Mouse (Mus musculus): ENCODE data around the gene Ypel5.

Gene Ypel5

GRCm38 (mm10) chr17:72836158-72837115 lies at the start of gene Ypel5:
Gene Ypel5, plus strand, starts transcription at chr17:72836453.
- in situ Hi-C loops (cut with MboI; ENCODE audit: low sequenced_read_pairs) = no loop called here

- in situ Hi-C loops (cut with MboI; ENCODE audit: low sequenced_read_pairs) = loop anchor here (10.0 kb wide), 1 partner anchor 183 kb away; the partner anchor contains the start of gene Alk
These were observed 48.3 kb upstream of the Ypel5 start for GRCm38 (mm10) chr17:72787886-72788436.

DNA sequence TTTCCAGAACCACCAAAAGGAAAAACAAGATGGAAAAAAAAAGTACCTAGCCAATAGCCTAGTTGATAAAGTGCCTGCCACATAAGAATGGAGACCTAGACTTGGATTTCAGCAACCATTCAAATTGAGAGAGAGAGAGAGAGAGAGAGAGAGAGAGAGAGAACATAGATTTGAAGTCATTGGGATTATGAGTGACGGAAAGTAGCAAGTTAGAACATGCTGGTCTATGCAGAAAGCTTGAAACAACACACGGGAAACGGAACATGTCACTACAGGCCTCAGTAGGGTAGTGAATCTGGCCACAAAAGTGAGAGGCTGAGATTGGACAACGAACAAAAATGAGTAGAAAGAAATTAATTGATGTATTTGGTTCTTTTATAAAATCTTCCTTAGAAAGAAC lies 43.0 kb upstream of the Ypel5 start:
- in situ Hi-C loops (cut with MboI; ENCODE audit: low sequenced_read_pairs) = no loop called here

DNA sequence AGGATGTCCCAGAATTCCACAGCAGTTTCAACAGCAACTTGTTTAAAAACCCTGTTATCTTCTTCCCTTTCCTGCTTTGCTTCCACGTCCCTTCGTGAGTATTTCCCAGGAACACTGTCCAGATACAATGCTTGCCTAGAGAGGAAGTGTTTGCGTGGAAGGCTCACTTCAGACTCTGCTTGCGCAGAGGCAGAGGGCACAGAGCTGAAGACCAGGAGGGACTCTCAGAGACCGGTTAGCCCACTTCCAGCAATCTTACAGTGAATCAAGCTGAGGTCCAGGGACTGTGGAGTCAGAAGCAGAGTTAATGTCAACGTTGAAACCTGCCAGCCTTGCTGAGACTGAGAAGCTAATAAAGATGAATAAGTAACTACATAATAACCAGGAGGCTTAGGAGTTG lies 41.6 kb upstream of the Ypel5 start:
- in situ Hi-C loops (cut with MboI; ENCODE audit: low sequenced_read_pairs) = no loop called here

GRCm38 (mm10) chr17:72795392-72796047 lies 40.7 kb upstream of the Ypel5 start:
- in situ Hi-C loops (cut with MboI; ENCODE audit: low sequenced_read_pairs) = no loop called here

GRCm38 (mm10) chr17:72796506-72796905 lies 39.7 kb upstream of the Ypel5 start:
- in situ Hi-C loops (cut with MboI; ENCODE audit: low sequenced_read_pairs) = no loop called here

DNA sequence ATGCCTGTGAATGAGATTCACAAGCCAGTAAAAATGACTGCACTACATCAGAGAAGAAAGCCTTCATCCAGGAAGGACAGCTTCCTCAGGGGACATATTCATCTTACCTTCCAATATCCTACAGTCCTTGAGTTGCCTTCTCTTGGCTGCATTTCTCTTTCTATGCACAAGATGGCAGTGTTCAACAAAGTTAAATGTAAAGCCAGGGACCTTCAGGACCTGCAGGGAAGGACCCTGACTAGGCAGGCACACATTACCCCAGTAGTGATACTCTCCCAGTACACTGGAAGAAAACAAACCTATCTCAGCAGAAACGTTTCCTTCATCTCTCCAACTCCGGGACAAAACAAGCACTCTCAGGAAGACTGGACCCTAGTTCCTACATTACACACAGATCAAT lies 38.4 kb upstream of the Ypel5 start:
- in situ Hi-C loops (cut with MboI; ENCODE audit: low sequenced_read_pairs) = no loop called here

GRCm38 (mm10) chr17:72809942-72810654 lies 26.2 kb upstream of the Ypel5 start:
- in situ Hi-C loops (cut with MboI; ENCODE audit: low sequenced_read_pairs) = no loop called here

DNA sequence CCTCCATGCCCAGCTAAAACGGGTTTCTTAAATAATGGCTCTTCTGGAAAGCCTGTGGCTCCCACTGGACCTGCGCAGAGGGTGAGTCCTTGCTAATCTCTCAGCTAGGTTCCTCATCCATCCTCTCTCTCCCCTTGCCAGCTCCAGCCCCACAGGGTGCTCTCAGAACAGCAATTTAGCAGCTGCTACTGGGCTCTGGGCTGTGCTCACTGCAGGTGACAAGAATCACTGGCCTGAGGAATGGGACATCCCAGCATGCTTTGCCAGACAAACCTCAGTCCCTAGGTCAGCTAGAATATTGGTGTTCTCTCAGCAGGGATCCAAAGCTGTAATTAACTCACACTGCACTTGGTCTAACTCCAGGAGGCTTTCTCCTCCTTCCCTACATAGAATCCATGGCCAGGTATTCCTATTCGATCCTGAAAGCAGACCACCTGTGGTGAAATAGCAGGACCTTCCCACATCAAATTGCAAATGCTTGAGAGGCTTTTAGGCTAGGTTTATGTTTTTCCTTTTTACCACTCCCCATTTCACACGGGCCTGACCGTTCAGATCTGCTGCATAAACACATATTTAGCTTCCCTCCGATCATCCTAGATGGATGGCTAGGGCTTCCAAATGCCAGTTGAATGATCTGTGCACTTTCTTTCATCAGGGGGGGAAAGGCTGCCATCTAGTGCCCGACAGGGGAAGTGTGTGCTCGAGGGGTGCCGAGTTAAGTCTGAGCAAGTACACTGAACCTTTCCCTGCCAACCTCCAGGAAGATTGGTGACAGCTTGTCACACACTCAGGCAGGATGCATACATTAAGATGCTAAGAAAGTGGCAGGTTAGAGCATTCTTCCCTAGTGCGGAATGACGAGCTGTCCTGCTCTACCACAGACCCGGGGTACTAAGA lies 22.6 kb upstream of the Ypel5 start:
- in situ Hi-C loops (cut with MboI; ENCODE audit: low sequenced_read_pairs) = no loop called here

DNA sequence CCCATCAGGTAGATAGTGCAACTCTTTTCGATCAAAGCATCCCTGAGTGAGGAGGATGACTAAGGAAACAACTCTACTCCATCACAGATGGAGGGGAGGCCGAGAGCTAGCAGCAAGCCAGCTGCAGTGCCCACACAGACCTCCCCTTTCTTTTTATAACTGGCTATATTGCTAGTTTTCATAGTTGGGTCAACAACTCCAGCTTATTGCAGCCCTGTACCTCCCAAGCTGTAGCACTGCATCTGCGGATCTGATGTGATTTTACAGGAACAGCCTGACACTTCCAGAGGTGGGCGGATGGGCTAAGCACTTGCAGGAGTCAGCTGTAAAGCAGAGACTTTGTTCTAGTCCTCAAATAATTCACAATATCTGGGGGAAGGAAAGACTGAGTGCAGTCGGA lies 18.7 kb upstream of the Ypel5 start:
- in situ Hi-C loops (cut with MboI; ENCODE audit: low sequenced_read_pairs) = no loop called here

- in situ Hi-C loops (cut with MboI; ENCODE audit: low sequenced_read_pairs) = no loop called here
These were observed 16.5 kb upstream of the Ypel5 start for GRCm38 (mm10) chr17:72819714-72820113.

DNA sequence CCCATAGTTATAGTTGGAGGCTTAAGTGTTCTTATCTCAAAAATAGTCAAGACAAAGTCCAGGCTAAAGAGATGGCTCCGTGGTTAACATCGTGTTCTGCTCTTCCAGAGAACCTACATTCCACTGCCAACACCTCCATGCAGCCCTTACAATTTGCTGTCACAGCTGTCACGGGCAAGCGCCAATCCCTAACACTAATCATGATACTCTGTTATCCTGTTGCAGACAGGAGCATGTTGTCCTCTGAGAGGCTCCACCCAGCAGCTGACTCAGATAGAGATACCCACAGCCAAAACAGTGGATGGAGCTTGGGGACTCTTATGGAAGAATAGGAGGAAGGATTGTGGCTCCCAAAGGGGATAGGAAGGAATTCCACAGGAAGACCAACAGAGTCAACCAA lies 15.8 kb upstream of the Ypel5 start:
- in situ Hi-C loops (cut with MboI; ENCODE audit: low sequenced_read_pairs) = no loop called here

GRCm38 (mm10) chr17:72821923-72822322 lies 14.3 kb upstream of the Ypel5 start:
- in situ Hi-C loops (cut with MboI; ENCODE audit: low sequenced_read_pairs) = no loop called here

DNA sequence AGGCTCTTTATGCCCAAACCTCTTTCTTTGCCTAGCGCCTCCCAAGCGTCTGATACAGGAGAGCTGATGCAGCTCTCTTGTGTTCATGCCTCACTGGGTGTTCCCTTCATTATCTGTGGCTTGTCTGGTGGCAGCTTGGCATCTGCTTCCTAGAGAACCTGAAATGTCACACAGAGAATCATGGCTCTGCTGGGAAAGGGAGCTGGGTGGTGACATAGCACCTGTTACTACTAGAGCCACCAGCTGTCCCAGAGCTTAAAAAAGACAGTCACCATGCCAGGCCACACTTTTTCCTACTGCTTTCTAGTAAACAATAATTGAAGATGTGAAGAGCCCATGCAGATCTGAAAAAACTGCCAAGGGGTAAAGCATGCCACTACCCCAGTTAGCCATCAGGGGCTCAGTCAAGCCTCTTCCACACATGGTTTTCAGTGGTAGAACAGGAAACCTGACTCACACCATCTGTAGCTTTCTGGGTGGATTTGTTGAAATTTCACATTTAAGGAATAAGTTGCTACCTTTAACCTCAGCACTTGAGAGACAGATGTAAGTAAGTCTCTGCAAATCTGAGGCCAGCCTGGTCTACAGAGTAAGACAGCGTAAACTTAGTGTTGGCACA lies 9.2 kb upstream of the Ypel5 start:
- in situ Hi-C loops (cut with MboI; ENCODE audit: low sequenced_read_pairs) = no loop called here

DNA sequence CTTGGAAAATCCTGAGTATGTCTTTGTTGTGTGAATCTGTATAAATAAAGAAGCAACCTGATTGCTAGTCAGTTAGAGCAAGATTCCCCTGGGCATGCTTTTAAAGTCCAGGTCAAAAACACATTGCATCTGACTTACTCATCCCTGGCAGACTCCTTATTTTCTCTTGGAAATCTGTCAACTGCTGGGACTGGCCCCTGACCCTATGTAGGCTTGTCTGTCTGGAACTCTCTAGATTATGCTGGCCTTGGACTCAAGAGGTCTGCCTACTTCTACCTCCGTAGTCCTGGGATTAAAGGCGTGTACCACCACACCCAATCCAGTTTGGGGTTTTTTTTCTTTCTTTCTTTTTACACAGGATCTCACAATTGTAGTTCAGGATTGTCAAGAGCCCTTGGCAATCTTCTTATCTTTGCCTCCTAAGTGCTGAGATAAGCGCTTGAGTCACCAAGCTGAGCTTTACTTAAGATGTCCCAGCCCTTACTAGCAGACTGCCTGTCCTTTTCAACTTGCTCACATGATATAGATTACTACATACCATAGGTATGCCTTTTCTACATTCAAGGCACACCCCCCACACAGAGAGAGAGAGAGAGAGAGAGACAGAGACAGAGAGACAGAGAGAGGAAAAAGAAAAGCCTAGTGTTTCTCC lies 8.1 kb upstream of the Ypel5 start:
- in situ Hi-C loops (cut with MboI; ENCODE audit: low sequenced_read_pairs) = no loop called here

GRCm38 (mm10) chr17:72828687-72829086 lies 7.6 kb upstream of the Ypel5 start:
- in situ Hi-C loops (cut with MboI; ENCODE audit: low sequenced_read_pairs) = no loop called here

DNA sequence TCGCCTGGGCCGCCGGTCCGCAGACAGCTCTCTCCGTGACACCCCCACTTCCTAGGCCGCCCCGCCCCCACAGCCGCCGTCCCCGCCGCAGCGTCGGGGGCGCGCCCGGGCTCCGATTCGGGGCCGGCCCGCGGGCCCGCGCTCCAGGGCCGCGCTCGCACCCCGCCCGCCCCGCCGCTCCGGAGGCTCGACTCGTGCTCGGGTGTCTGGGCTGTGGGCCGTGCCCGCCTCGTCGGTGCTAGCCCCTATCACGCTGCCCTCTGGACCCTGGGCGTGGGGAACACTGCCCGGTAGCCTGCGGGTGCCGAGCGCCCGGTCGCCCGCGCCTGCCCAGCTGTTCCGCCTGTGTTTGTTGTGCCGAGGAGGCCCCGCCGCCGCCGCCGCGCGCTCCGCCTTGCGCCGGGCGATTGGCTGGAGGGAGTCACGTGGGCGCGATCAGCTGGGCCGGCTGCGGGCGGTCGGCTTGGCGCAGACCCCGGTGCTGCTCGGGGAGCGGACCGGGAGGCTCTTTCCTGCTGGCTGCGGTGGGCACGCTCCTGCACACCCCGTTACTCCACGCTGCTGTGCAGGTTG lies 973 bp downstream of the Ypel5 start:
- in situ Hi-C loops (cut with MboI; ENCODE audit: low sequenced_read_pairs) = no loop called here

GRCm38 (mm10) chr17:72837824-72838474 lies 1.7 kb downstream of the Ypel5 start:
- in situ Hi-C loops (cut with MboI; ENCODE audit: low sequenced_read_pairs) = no loop called here

Measured in CH12F3 (cell line).